Mouse (Mus musculus) granulocyte monocyte progenitor cell, adult 5-6 weeks (primary cell): Measurements from ENCODE around the gene Dkkl1. TPM values are rescaled to one million over a fixed set of nuclear protein-coding genes. Genes with fewer than 3 reads are reported as not detected.

ENCODE experiments used
- ATAC-seq: replicated peaks from 2 replicates; pipeline ENCODE4 v1.8.0; 2016; ENCODE audit warnings: mild to moderate bottlenecking, moderate TSS enrichment, inconsistent platforms; ENCODE audit not compliant: poor library complexity, severe bottlenecking
- total RNA-seq, 2 experiments: library from RNA; stranded (forward) in 1 of 2; stranded (reverse) in 1 of 2; fragments of 200-712, 200-1000 nt in 1 of 2; fragments of >200 nt in 1 of 2; fragmentation: Nextera tagmentation in 1 of 2; gene quantifications; 2 replicates each; pipeline ENCODE4 v1.2.3; 2014 to 2017

The Dkkl1 gene
- total RNA-seq, 2 experiments from 2014 or later: 0.77 to 9.5 TPM

- no peak for ATAC-seq
Observed at GRCm38 (mm10) chr7:45231192-45231591, 19.2 kb upstream of the Dkkl1 start.

GRCm38 (mm10) chr7:45229459-45230203 is 17.7 kb upstream of the Dkkl1 start:
- peak; percentile 69 for ATAC-seq

- ATAC-seq: no peak
Observed at GRCm38 (mm10) chr7:45229046-45229445, 17.1 kb upstream of the Dkkl1 start.

GRCm38 (mm10) chr7:45228548-45228947 is 16.6 kb upstream of the Dkkl1 start:
- ATAC-seq: no peak

GRCm38 (mm10) chr7:45226421-45226820 is 14.5 kb upstream of the Dkkl1 start:
- ATAC-seq: no peak

GRCm38 (mm10) chr7:45224826-45225225 is 12.9 kb upstream of the Dkkl1 start:
- ATAC-seq: no peak

- ATAC-seq: no peak
Observed at GRCm38 (mm10) chr7:45221680-45222079, 9.7 kb upstream of the Dkkl1 start.

GRCm38 (mm10) chr7:45216442-45217183 is 4.7 kb upstream of the Dkkl1 start:
- ATAC-seq: 0 out of 2 replicates have a peak, but pooled peaks have one; percentile 12

- no peak for ATAC-seq
Observed at GRCm38 (mm10) chr7:45215673-45216441, 3.9 kb upstream of the Dkkl1 start, which contains the start of gene Tead2. Gene Tead2 (plus strand): TSS chr7:45215753.

GRCm38 (mm10) chr7:45213708-45214107 is 1.8 kb upstream of the Dkkl1 start:
- no peak for ATAC-seq

- no peak; the same call in 1 of the 2 replicates for ATAC-seq
Observed at GRCm38 (mm10) chr7:45212356-45212755, 409 bp upstream of the Dkkl1 start.

- ATAC-seq: no peak
Observed at GRCm38 (mm10) chr7:45211070-45211469, 877 bp downstream of the Dkkl1 start.

- ATAC-seq: no peak
Observed at GRCm38 (mm10) chr7:45208260-45208659, 3.7 kb downstream of the Dkkl1 start.

- ATAC-seq: peak; percentile 94
Observed at GRCm38 (mm10) chr7:45204380-45205143, 7.4 kb downstream of the Dkkl1 start, which contains the start of gene Ccdc155. Gene Ccdc155 (minus strand): TSS chr7:45204892.

GRCm38 (mm10) chr7:45202654-45203053 is 9.3 kb downstream of the Dkkl1 start:
- no peak for ATAC-seq

GRCm38 (mm10) chr7:45198961-45199360 is 13.0 kb downstream of the Dkkl1 start:
- ATAC-seq: no peak

GRCm38 (mm10) chr7:45198435-45198834 is 13.5 kb downstream of the Dkkl1 start:
- ATAC-seq: peak; percentile 67

- ATAC-seq: no peak
Observed at GRCm38 (mm10) chr7:45196994-45197393, 15.0 kb downstream of the Dkkl1 start.

GRCm38 (mm10) chr7:45196176-45196535 is 15.8 kb downstream of the Dkkl1 start:
- ATAC-seq: no peak
